In the genomic region with DNA sequence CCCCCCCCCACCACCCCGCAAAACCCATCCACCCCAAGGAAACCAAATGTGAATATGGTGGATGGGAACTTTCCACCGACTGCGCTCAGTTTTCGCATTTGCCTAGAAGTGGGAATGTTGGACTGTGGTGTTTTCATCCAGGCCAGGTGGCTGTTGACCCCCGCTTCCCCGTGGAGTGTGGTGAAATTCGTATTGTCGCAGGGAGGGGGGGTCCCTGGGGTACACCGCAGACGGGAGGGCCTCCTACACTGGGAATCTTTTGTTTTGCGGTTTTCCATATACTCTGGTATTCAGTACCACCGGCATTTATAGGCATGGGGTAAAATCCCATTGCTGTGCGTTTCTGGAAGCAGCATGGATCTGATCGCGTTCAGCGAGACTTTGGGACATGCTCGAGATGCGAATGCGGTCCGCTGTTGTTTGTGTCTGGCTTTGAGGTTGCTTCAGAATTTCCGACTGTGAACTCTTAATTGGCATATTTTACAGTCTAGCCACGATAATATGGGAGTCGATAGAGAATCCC, we compare ENCODE assay signal across 9 mouse cellular contexts. TPM values are rescaled to one million over a fixed set of nuclear protein-coding genes. Genes with fewer than 3 reads are reported as not detected.
DNase-seq lines count a peak whose midpoint lies in the region; ATAC-seq and TF ChIP-seq lines count a peak whose summit lies in the region.
"Had no signal": no experiment of that assay in that cellular context is flagged by ENCODE, and none has a peak within 500 bp of the region (broad histone marks: within the 10 kb centered on the region; RNA-seq: fewer than 3 reads in every experiment).

No protein-coding gene starts in this region.

- DNase-seq in heart, postnatal 14 days: no peak
- no peak for DNase-seq in ES-E14 (ENCODE audit: low read depth, low spot score)
- DNase-seq in spleen, postnatal 10 days (ENCODE audit: low spot score in 2 of 2): no peak
- DNase-seq in kidney, postnatal 36 days: no peak
- DNase-seq in gastrocnemius, postnatal 10 days: no peak

- WGBS in heart, embryonic 15.5 days: 24% methylated on average over 23 of the region's 23 CpGs
- 8% methylated on average over 22 of the region's 23 CpGs for WGBS in forebrain, embryonic 13.5 days
- 17% methylated on average over 23 of the region's 23 CpGs for WGBS in liver, embryonic 16.5 days (ENCODE audit: insufficient replicate concordance)

- H3K27me3 ChIP-seq in heart, embryonic 15.5 days: no peaks in the 10 kb centered on the region
- H3K27me3 ChIP-seq in forebrain, embryonic 13.5 days: no peaks in the 10 kb centered on the region
- no peaks in the 10 kb centered on the region for H3K27me3 ChIP-seq in liver, embryonic 16.5 days (ENCODE audit: control insufficient read depth, insufficient read depth, low read depth, low read length)
- H3K27me3 ChIP-seq: Patski had no signal

- no peak overlapping the region for H3K27ac ChIP-seq in heart, embryonic 15.5 days
- H3K27ac ChIP-seq in ES-E14 (ENCODE audit: insufficient read depth, low read depth, low read length, poor library complexity, severe bottlenecking): no peak overlapping the region
- H3K27ac ChIP-seq in forebrain, embryonic 13.5 days: peak overlapping the region; percentile 95
- H3K27ac ChIP-seq in liver, embryonic 16.5 days (ENCODE audit: low read length): peak overlapping the region; percentile 98

- intact Hi-C loops in heart, postnatal 14 days (cut with DNase I): no loop called here

- peaks cover 17% of the 10 kb centered on the region for H3K4me1 ChIP-seq in heart, embryonic 15.5 days (replicated peaks)
- peaks cover 0 to 2% of the 10 kb centered on the region in 2 experiments; a peak in 1 of 4 replicates for H3K4me1 ChIP-seq in ES-E14 (ENCODE audit: control insufficient read depth in 2 of 2, insufficient read depth in 2 of 2, low read length in 2 of 2, poor library complexity in 1 of 2)
- peaks cover 26% of the 10 kb centered on the region for H3K4me1 ChIP-seq in forebrain, embryonic 13.5 days
- H3K4me1 ChIP-seq in liver, embryonic 16.5 days (ENCODE audit: control insufficient read depth, low read depth, low read length): peaks cover 50% of the 10 kb centered on the region

- in situ Hi-C loops in ES-E14 (cut with MboI; ENCODE audit: low sequenced_read_pairs in 2 of 2, unreplicated experiment in 2 of 2): no loop called here

- H3K4me2 ChIP-seq in heart, embryonic 15.5 days: peak overlapping the region; percentile 78
- peak overlapping the region; percentile 88 for H3K4me2 ChIP-seq in forebrain, embryonic 13.5 days
- peak overlapping the region; percentile 66 for H3K4me2 ChIP-seq in liver, embryonic 16.5 days (ENCODE audit: low read depth, low read length)

- no peaks in the 10 kb centered on the region for H3K36me3 ChIP-seq in heart, embryonic 15.5 days
- H3K36me3 ChIP-seq in ES-E14 (ENCODE audit: control insufficient read depth, insufficient read depth, low read length, poor library complexity, severe bottlenecking): no peaks in the 10 kb centered on the region
- H3K36me3 ChIP-seq in forebrain, embryonic 13.5 days (ENCODE audit: poor library complexity, severe bottlenecking): 0 out of 2 replicates have a peak, but pooled peaks cover 2% of the 10 kb centered on the region
- peaks cover 3% of the 10 kb centered on the region for H3K36me3 ChIP-seq in liver, embryonic 16.5 days (ENCODE audit: control insufficient read depth, insufficient read depth)

- ATAC-seq in heart, embryonic 15.5 days (replicated peaks; ENCODE audit: insufficient number of reproducible peaks, insufficient read depth, low FRiP score, low read depth): no peak
- ATAC-seq in forebrain, embryonic 13.5 days: 0 out of 2 replicates have a peak, but pooled peaks have one; percentile 1
- ATAC-seq in liver, embryonic 16.5 days (ENCODE audit: low read depth): no peak

- H3K4me3 ChIP-seq in heart, embryonic 15.5 days: peak overlapping the region; percentile 92
- peak overlapping the region; percentile 85 to 88 for H3K4me3 ChIP-seq in ES-E14 (ENCODE audit: insufficient read depth in 1 of 2, low read depth in 1 of 2, low read length in 2 of 2, poor library complexity in 1 of 2, severe bottlenecking in 1 of 2)
- H3K4me3 ChIP-seq in forebrain, embryonic 13.5 days: peak overlapping the region; percentile 96
- peak overlapping the region; percentile 100 for H3K4me3 ChIP-seq in liver, embryonic 16.5 days (ENCODE audit: low read depth, low read length)

- H3K9ac ChIP-seq in heart, embryonic 15.5 days: peak overlapping the region; percentile 92
- peak overlapping the region; percentile 9; the same call in 1 of the 2 replicates for H3K9ac ChIP-seq in ES-E14 (ENCODE audit: insufficient read depth, low read depth, low read length, poor library complexity, severe bottlenecking)
- H3K9ac ChIP-seq in forebrain, embryonic 13.5 days: peak overlapping the region; percentile 96
- peak overlapping the region; percentile 100 for H3K9ac ChIP-seq in liver, embryonic 16.5 days (ENCODE audit: low read depth, low read length)

- H3K9me3 ChIP-seq in heart, embryonic 15.5 days (replicated peaks): no peaks in the 10 kb centered on the region
- H3K9me3 ChIP-seq in ES-E14 (ENCODE audit: control insufficient read depth, insufficient read depth, low read depth, low read length): no peaks in the 10 kb centered on the region
- H3K9me3 ChIP-seq in forebrain, embryonic 13.5 days (replicated peaks): no peaks in the 10 kb centered on the region
- H3K9me3 ChIP-seq in liver, embryonic 16.5 days (replicated peaks; ENCODE audit: control insufficient read depth, low read length): no peaks in the 10 kb centered on the region

TF ChIP-seq in ES-E14, 5 proteins besides CTCF, POLR2A, EP300 and RAD21:
- TF ChIP-seq HCFC1 (IDR thresholded peaks at IDR 0.05; ENCODE audit: borderline replicate concordance, insufficient read depth, low read length) (no peak), ZNF384 (IDR thresholded peaks at IDR 0.05; ENCODE audit: low read depth, low read length) (no peak), MAFK (IDR thresholded peaks at IDR 0.05; ENCODE audit: insufficient read depth, low read depth, low read length) (no peak), CHD2 (IDR thresholded peaks at IDR 0.05; ENCODE audit: low read depth, low read length) (no peak), ZC3H11A (IDR thresholded peaks at IDR 0.05; ENCODE audit: borderline replicate concordance, low read depth, low read length) (no peak)

RNA-seq across cellular contexts. Expression of a gene that starts 1.4 kb away (rescaled TPM):
- 3.0 and 4.4 TPM in 2 replicates for polyA plus RNA-seq in heart, embryonic 15.5 days (2015; fragmentation: Nextera tagmentation; extraction: Ambion mirVana)
- total RNA-seq in heart, postnatal 14 days (2021): 10 to 100 TPM; 25.1 to 27.6 TPM
- 14.2 and 22.4 TPM in 2 replicates for total RNA-seq in ES-E14 (2012; rRNA removed)
- 12.6 and 13.4 TPM in 2 replicates for polyA plus RNA-seq in forebrain, embryonic 13.5 days (2015; fragmentation: Nextera tagmentation; extraction: Ambion mirVana)
- polyA plus RNA-seq in liver, embryonic 16.5 days (2015; fragmentation: Nextera tagmentation; extraction: Ambion mirVana): 8.5 and 8.7 TPM in 2 replicates
- total RNA-seq in gastrocnemius, postnatal 10 days (2021): 10 to 100 TPM; 12.7 to 16.6 TPM

RNA-seq across cellular contexts. Expression of a gene that starts 17.1 kb away (rescaled TPM):
- 323 and 339 TPM in 2 replicates for polyA plus RNA-seq in heart, embryonic 15.5 days (2015; fragmentation: Nextera tagmentation; extraction: Ambion mirVana)
- total RNA-seq in heart, postnatal 14 days (2021): 100 to 1,000 TPM; 556 to 621 TPM
- 1,876 and 2,169 TPM in 2 replicates for total RNA-seq in ES-E14 (2012; rRNA removed)
- polyA plus RNA-seq in forebrain, embryonic 13.5 days (2015; fragmentation: Nextera tagmentation; extraction: Ambion mirVana): 466 and 500 TPM in 2 replicates
- polyA plus RNA-seq in liver, embryonic 16.5 days (2015; fragmentation: Nextera tagmentation; extraction: Ambion mirVana): 278 and 327 TPM in 2 replicates
- total RNA-seq in gastrocnemius, postnatal 10 days (2021): 100 to 1,000 TPM; 744 to 776 TPM

RNA-seq across cellular contexts. Expression of a gene that starts 30.2 kb away (rescaled TPM):
- 18.5 and 20.0 TPM in 2 replicates for polyA plus RNA-seq in heart, embryonic 15.5 days (2015; fragmentation: Nextera tagmentation; extraction: Ambion mirVana)
- 100 to 1,000 TPM; 147 to 166 TPM for total RNA-seq in heart, postnatal 14 days (2021)
- total RNA-seq in ES-E14 (2012; rRNA removed): 26.3 and 40.2 TPM in 2 replicates
- polyA plus RNA-seq in forebrain, embryonic 13.5 days (2015; fragmentation: Nextera tagmentation; extraction: Ambion mirVana): 27.8 and 28.4 TPM in 2 replicates
- 6.6 and 7.0 TPM in 2 replicates for polyA plus RNA-seq in liver, embryonic 16.5 days (2015; fragmentation: Nextera tagmentation; extraction: Ambion mirVana)
- total RNA-seq in gastrocnemius, postnatal 10 days (2021): 10 to 100 TPM; 68.7 to 72.8 TPM

Comparison
In these comparisons a context has a peak if more than half of its experiments do, and no peak if none do; other contexts are left out.
1. H3K27ac ChIP-seq: peak in forebrain, embryonic 13.5 days (single experiment) and liver, embryonic 16.5 days (single experiment); none in heart, embryonic 15.5 days (single experiment) and ES-E14 (single experiment).
2. H3K9ac ChIP-seq: peak in every context shown above with its lines; median percentile 100 in liver, embryonic 16.5 days; 96 in forebrain, embryonic 13.5 days; 92 in heart, embryonic 15.5 days; 9 in ES-E14.
3. Peak in every context shown above with its lines, with median percentiles within 50 percentile points of each other: H3K4me2 ChIP-seq and H3K4me3 ChIP-seq.